Mouse (Mus musculus) intestine, embryonic 15.5 days (tissue): ENCODE measurements around the gene Syt3. TPM values are rescaled to one million over a fixed set of nuclear protein-coding genes. Genes with fewer than 3 reads are reported as not detected.

Experiments used
- ATAC-seq: fragments of 200-750 bp; cut with Nextera tagmentation; 2 replicates; pipeline ENCODE4 v1.8.0; 2017; ENCODE audit warnings: moderate TSS enrichment, moderate library complexity
- H3K27ac ChIP-seq: fragments of 300-500 bp; sonication (generic); 2 replicates; pipeline ENCODE4 v1.5.1; 2015; ENCODE audit warnings: mild to moderate bottlenecking, inconsistent platforms
- H3K27me3 ChIP-seq: fragments of 300-500 bp; sonication (generic); replicated peaks from 2 replicates; pipeline ENCODE4 v1.6.1; 2015; ENCODE audit warnings: inconsistent platforms
- H3K36me3 ChIP-seq: fragments of 300-500 bp; sonication (generic); 2 replicates; pipeline ENCODE4 v1.6.1; 2015; ENCODE audit warnings: inconsistent platforms
- H3K4me1 ChIP-seq: fragments of 300-500 bp; sonication (generic); replicated peaks from 2 replicates; pipeline ENCODE4 v1.6.1; 2015; ENCODE audit warnings: inconsistent platforms
- H3K4me2 ChIP-seq: fragments of 300-500 bp; sonication (generic); replicated peaks from 2 replicates; pipeline ENCODE4 v1.6.1; 2015; ENCODE audit warnings: mild to moderate bottlenecking, inconsistent platforms
- H3K4me3 ChIP-seq: fragments of 300-500 bp; sonication (generic); replicated peaks from 2 replicates; pipeline ENCODE4 v1.5.1; 2015; ENCODE audit warnings: inconsistent platforms
- H3K9ac ChIP-seq: fragments of 300-500 bp; sonication (generic); 2 replicates; pipeline ENCODE4 v1.6.1; 2015; ENCODE audit warnings: inconsistent platforms
- H3K9me3 ChIP-seq: fragments of 300-500 bp; sonication (generic); 2 replicates; pipeline ENCODE4 v1.6.1; 2016; ENCODE audit warnings: inconsistent platforms
- WGBS: fragments of 180-500 bp; shearing (Covaris S2); methylation state at CpG from one replicate; pipeline ENCODE4 v1.1.7; 2015; 5-methylcytosine and 5-hydroxymethylcytosine counted together
- polyA plus RNA-seq: library from polyadenylated mRNA; unstranded; fragments of >200 nt; fragmentation: Nextera tagmentation; extraction: Ambion mirVana; gene quantifications from 2 replicates; pipeline ENCODE4 v1.2.1, GENCODE M21; 2015

The Syt3 gene
- polyA plus RNA-seq, 1 experiment from 2014 or later: 1.9 TPM

- peak; percentile 73 for ATAC-seq
- H3K4me1 ChIP-seq: peaks cover 24% of the 10 kb centered on the region
- H3K27ac ChIP-seq: no peak overlapping the region
- 7% methylated on average over 25 of the region's 25 CpGs for WGBS
- H3K9ac ChIP-seq: peak overlapping the region; percentile 14; the same call in 1 of the 2 replicates
- peak overlapping the region; percentile 59 for H3K4me2 ChIP-seq
- H3K27me3 ChIP-seq: peaks cover 60% of the 10 kb centered on the region
- H3K4me3 ChIP-seq: peak overlapping the region; percentile 10
- no peaks in the 10 kb centered on the region for H3K9me3 ChIP-seq
- no peaks in the 10 kb centered on the region for H3K36me3 ChIP-seq
These were observed 32.8 kb upstream of the Syt3 start for GRCm38 (mm10) chr7:44350957-44351711.

GRCm38 (mm10) chr7:44351881-44352749 lies 31.8 kb upstream of the Syt3 start:
- Histone ChIP-seq H3K4me3 (no peak overlapping the region), H3K9ac (no peak overlapping the region), H3K36me3 (no peaks in the 10 kb centered on the region), H3K4me2 (peak overlapping the region; percentile 31; the same call in 1 of the 2 replicates), H3K27me3 (peaks cover 68% of the 10 kb centered on the region), H3K27ac (no peak overlapping the region), H3K9me3 (no peaks in the 10 kb centered on the region), H3K4me1 (peaks cover 30% of the 10 kb centered on the region)
- ATAC-seq: peak; percentile 11; the same call in 1 of the 2 replicates
- WGBS: 3% methylated on average over 69 of the region's 71 CpGs

GRCm38 (mm10) chr7:44352750-44353600 lies 30.9 kb upstream of the Syt3 start:
- peaks cover 77% of the 10 kb centered on the region for H3K27me3 ChIP-seq
- peak overlapping the region; percentile 31 for H3K4me2 ChIP-seq
- 4% methylated on average over 71 of the region's 71 CpGs for WGBS
- ATAC-seq: no peak
- no peaks in the 10 kb centered on the region for H3K36me3 ChIP-seq
- no peak overlapping the region for H3K27ac ChIP-seq
- peaks cover 35% of the 10 kb centered on the region for H3K4me1 ChIP-seq
- no peak overlapping the region for H3K9ac ChIP-seq
- H3K9me3 ChIP-seq: no peaks in the 10 kb centered on the region
- peak overlapping the region; percentile 9; the same call in 1 of the 2 replicates for H3K4me3 ChIP-seq

GRCm38 (mm10) chr7:44353601-44354340 lies 30.1 kb upstream of the Syt3 start:
- ATAC-seq: no peak

GRCm38 (mm10) chr7:44355411-44355810 lies 28.5 kb upstream of the Syt3 start:
- 74% methylated on average over 6 of the region's 6 CpGs for WGBS
- Histone ChIP-seq H3K9ac (no peak overlapping the region), H3K36me3 (no peaks in the 10 kb centered on the region), H3K4me2 (no peak overlapping the region), H3K4me1 (peaks cover 46% of the 10 kb centered on the region), H3K4me3 (no peak overlapping the region), H3K9me3 (no peaks in the 10 kb centered on the region), H3K27ac (no peak overlapping the region), H3K27me3 (peaks cover 85% of the 10 kb centered on the region)
- ATAC-seq: no peak

More at GRCm38 (mm10) chr7:44353601-44354340, 30.1 kb upstream of the Syt3 start:
- Histone ChIP-seq H3K9me3 (no peaks in the 10 kb centered on the region), H3K27ac (no peak overlapping the region), H3K36me3 (no peaks in the 10 kb centered on the region), H3K4me3 (peak overlapping the region; percentile 9; the same call in 1 of the 2 replicates), H3K27me3 (peaks cover 81% of the 10 kb centered on the region), H3K9ac (no peak overlapping the region), H3K4me2 (peak overlapping the region; percentile 31), H3K4me1 (peaks cover 35% of the 10 kb centered on the region)
- WGBS: 2% methylated on average over 35 of the region's 35 CpGs

GRCm38 (mm10) chr7:44356590-44357481 lies 27.1 kb upstream of the Syt3 start:
- H3K4me2 ChIP-seq: peak overlapping the region; percentile 48
- no peaks in the 10 kb centered on the region for H3K36me3 ChIP-seq
- no peaks in the 10 kb centered on the region for H3K9me3 ChIP-seq
- WGBS: 5% methylated on average over 35 of the region's 35 CpGs
- ATAC-seq: no peak
- 0 out of 2 replicates have a peak overlapping the region, but pooled peaks have one; percentile 17 for H3K9ac ChIP-seq
- peaks cover 79% of the 10 kb centered on the region for H3K27me3 ChIP-seq
- H3K4me3 ChIP-seq: peak overlapping the region; percentile 18
- peaks cover 45% of the 10 kb centered on the region for H3K4me1 ChIP-seq
- H3K27ac ChIP-seq: no peak overlapping the region

- ATAC-seq: no peak
- no peaks in the 10 kb centered on the region for H3K36me3 ChIP-seq
- no peaks in the 10 kb centered on the region for H3K9me3 ChIP-seq
- peaks cover 72% of the 10 kb centered on the region for H3K27me3 ChIP-seq
- H3K4me3 ChIP-seq: no peak overlapping the region
- no peak overlapping the region for H3K9ac ChIP-seq
- no peak overlapping the region for H3K27ac ChIP-seq
- WGBS: 17% methylated on average over 10 of the region's 10 CpGs
- peaks cover 41% of the 10 kb centered on the region for H3K4me1 ChIP-seq
- H3K4me2 ChIP-seq: peak overlapping the region; percentile 48
These were observed 26.4 kb upstream of the Syt3 start for GRCm38 (mm10) chr7:44357531-44357930.

- Histone ChIP-seq H3K9me3 (no peaks in the 10 kb centered on the region), H3K4me1 (peaks cover 37% of the 10 kb centered on the region), H3K9ac (no peak overlapping the region), H3K36me3 (no peaks in the 10 kb centered on the region), H3K4me2 (no peak overlapping the region), H3K4me3 (no peak overlapping the region), H3K27me3 (peaks cover 71% of the 10 kb centered on the region), H3K27ac (no peak overlapping the region)
- no peak for ATAC-seq
- WGBS: 16% methylated on average over 5 of the region's 5 CpGs
These were observed 25.9 kb upstream of the Syt3 start for GRCm38 (mm10) chr7:44358012-44358411.

GRCm38 (mm10) chr7:44358886-44359654 lies 24.8 kb upstream of the Syt3 start:
- no peak; the same call in 1 of the 2 replicates for ATAC-seq
- H3K27me3 ChIP-seq: peaks cover 61% of the 10 kb centered on the region
- peak overlapping the region; percentile 91 for H3K4me2 ChIP-seq
- H3K4me3 ChIP-seq: peak overlapping the region; percentile 51
- H3K36me3 ChIP-seq: no peaks in the 10 kb centered on the region
- 17% methylated on average over 14 of the region's 26 CpGs for WGBS
- no peak overlapping the region for H3K27ac ChIP-seq
- H3K9me3 ChIP-seq: no peaks in the 10 kb centered on the region
- peak overlapping the region; percentile 42 for H3K9ac ChIP-seq
- H3K4me1 ChIP-seq: peaks cover 28% of the 10 kb centered on the region
